In genomic region chr6:125222577-125222976, GRCm38 (mm10) we compare ENCODE assay signal across 13 mouse cellular contexts. TPM values are rescaled to one million over a fixed set of nuclear protein-coding genes. Genes with fewer than 3 reads are reported as not detected.
"Had no signal": no experiment of that assay in that cellular context is flagged by ENCODE, and none has a peak within 500 bp of the region (broad histone marks: within the 10 kb centered on the region; RNA-seq: fewer than 3 reads in every experiment).

No protein-coding gene starts in this region.

- H3K27me3 ChIP-seq: limb, embryonic 13.5 days; liver, embryonic 15.5 days; midbrain, embryonic 12.5 days; neural tube, embryonic 13.5 days had no signal

- H3K27ac ChIP-seq: layer of hippocampus, adult 2 months; limb, embryonic 13.5 days; liver, embryonic 15.5 days; midbrain, embryonic 12.5 days; neural tube, embryonic 13.5 days had no signal

- H3K9ac ChIP-seq: limb, embryonic 13.5 days; liver, embryonic 15.5 days; lung, embryonic 14.5 days; midbrain, embryonic 12.5 days had no signal

- H3K4me3 ChIP-seq: layer of hippocampus, adult 2 months; limb, embryonic 13.5 days; liver, embryonic 15.5 days; midbrain, embryonic 12.5 days; neural tube, embryonic 13.5 days had no signal

- ATAC-seq: midbrain, embryonic 16.5 days had no signal

- H3K9me3 ChIP-seq: limb, embryonic 13.5 days; liver, embryonic 15.5 days; midbrain, embryonic 12.5 days; neural tube, embryonic 13.5 days had no signal

- DNase-seq: kidney, adult 11 months; lung, postnatal 14 days; right cerebral cortex, postnatal 14 days had no signal

- H3K4me1 ChIP-seq: limb, embryonic 13.5 days; midbrain, embryonic 12.5 days; neural tube, embryonic 13.5 days had no signal

- H3K4me2 ChIP-seq: limb, embryonic 13.5 days; liver, embryonic 11.5 days; liver, embryonic 15.5 days; lung, embryonic 14.5 days; midbrain, embryonic 12.5 days; neural tube, embryonic 13.5 days had no signal

RNA-seq across cellular contexts. Expression of gene Cd27, which starts 14.2 kb away (rescaled TPM):
- total RNA-seq: layer of hippocampus, adult 2 months; layer of hippocampus, postnatal 10 days; left cerebral cortex, postnatal 36 days had no signal
